Mouse (Mus musculus) c-Kit-positive CD71-positive TER-119-positive erythroid progenitor cells, embryonic 14.5 days (primary cell): ENCODE results near the gene Traf3ip1.
"Not testable (repeated sequence)": the region's sequence is repeated elsewhere in the genome, so short reads cannot be mapped to it uniquely, and the experiment has no call there.

Experiments used
- DNase-seq: peaks from one replicate; pipeline ENCODE4 v3.0.0-alpha.2; 2013; ENCODE audit warnings: low spot score

The Traf3ip1 gene

GRCm38 (mm10) chr1:91465244-91465643, 29.2 kb upstream of the Traf3ip1 start:
- no peak for DNase-seq

GRCm38 (mm10) chr1:91466186-91466585, 28.3 kb upstream of the Traf3ip1 start:
- DNase-seq, result no peak

- DNase-seq, result no peak
Measured at GRCm38 (mm10) chr1:91469888-91470419, 24.5 kb upstream of the Traf3ip1 start.

- not testable (repeated sequence) for DNase-seq
Measured at GRCm38 (mm10) chr1:91478145-91478544, 16.3 kb upstream of the Traf3ip1 start.

- no peak for DNase-seq
Measured at GRCm38 (mm10) chr1:91478958-91479357, 15.5 kb upstream of the Traf3ip1 start.

- no peak for DNase-seq
Measured at GRCm38 (mm10) chr1:91482616-91483211, 11.7 kb upstream of the Traf3ip1 start.

GRCm38 (mm10) chr1:91483304-91484010, 11.0 kb upstream of the Traf3ip1 start:
- DNase-seq, result peak; percentile 71

GRCm38 (mm10) chr1:91484011-91484346, 10.5 kb upstream of the Traf3ip1 start:
- DNase-seq, result no peak

- DNase-seq, result no peak
Measured at GRCm38 (mm10) chr1:91485422-91485821, 9.0 kb upstream of the Traf3ip1 start.

GRCm38 (mm10) chr1:91486165-91486564, 8.3 kb upstream of the Traf3ip1 start:
- DNase-seq, result no peak

- DNase-seq, result no peak
Measured at GRCm38 (mm10) chr1:91490322-91490721, 4.1 kb upstream of the Traf3ip1 start.

- no peak for DNase-seq
Measured at GRCm38 (mm10) chr1:91492740-91493139, 1.7 kb upstream of the Traf3ip1 start.

GRCm38 (mm10) chr1:91493938-91494337, 509 bp upstream of the Traf3ip1 start:
- no peak for DNase-seq

- no peak for DNase-seq
Measured at GRCm38 (mm10) chr1:91495321-91495720, 874 bp downstream of the Traf3ip1 start.

- no peak for DNase-seq
Measured at GRCm38 (mm10) chr1:91498579-91498978, 4.1 kb downstream of the Traf3ip1 start.

GRCm38 (mm10) chr1:91504615-91505014, 10.2 kb downstream of the Traf3ip1 start:
- DNase-seq, result no peak

GRCm38 (mm10) chr1:91514916-91515315, 20.5 kb downstream of the Traf3ip1 start:
- no peak for DNase-seq

- DNase-seq, result no peak
Measured at GRCm38 (mm10) chr1:91515642-91516041, 21.2 kb downstream of the Traf3ip1 start.

- no peak for DNase-seq
Measured at GRCm38 (mm10) chr1:91523759-91524158, 29.3 kb downstream of the Traf3ip1 start.

GRCm38 (mm10) chr1:91525838-91526237, 31.4 kb downstream of the Traf3ip1 start:
- no peak for DNase-seq

GRCm38 (mm10) chr1:91530166-91530565, 35.7 kb downstream of the Traf3ip1 start:
- no peak for DNase-seq

- no peak for DNase-seq
Measured at GRCm38 (mm10) chr1:91532243-91532642, 37.8 kb downstream of the Traf3ip1 start.

GRCm38 (mm10) chr1:91532892-91533291, 38.4 kb downstream of the Traf3ip1 start:
- DNase-seq, result no peak

GRCm38 (mm10) chr1:91533483-91533882, 39.0 kb downstream of the Traf3ip1 start:
- DNase-seq, result peak; percentile 84
